Mouse (Mus musculus) MEL (cell line): ENCODE results near the gene Ascl2.

Source experiments
- BHLHE40 ChIP-seq: IDR thresholded peaks from 2 replicates; pipeline ENCODE4 v1.6.1; 2012; ENCODE audit warnings: low read depth, mild to moderate bottlenecking, inconsistent platforms, low read length, improper control_type of control experiment, borderline replicate concordance
- CTCF ChIP-seq, 3 experiments: IDR thresholded peaks in 2 of 3; conservative IDR thresholded peaks in 1 of 3; 2 replicates each; pipeline ENCODE4 v1.5.1; 2011 to 2012; ENCODE audit warnings: low read length in 3 of 3, low read depth in 2 of 3, mild to moderate bottlenecking in 2 of 3, improper control_type of control experiment in 1 of 3, inconsistent platforms in 1 of 3, mixed read lengths in 1 of 3, moderate library complexity in 1 of 3; ENCODE audit not compliant: control insufficient read depth in 1 of 3, insufficient read depth in 1 of 3, poor library complexity in 1 of 3, severe bottlenecking in 1 of 3
- GATA1 ChIP-seq: IDR thresholded peaks from 2 replicates; pipeline ENCODE4 v1.6.1; 2011; ENCODE audit warnings: low read depth, low read length, improper control_type of control experiment
- HCFC1 ChIP-seq: IDR thresholded peaks from 2 replicates; pipeline ENCODE4 v1.6.1; 2012; ENCODE audit warnings: low read depth, mild to moderate bottlenecking, inconsistent platforms, low read length, improper control_type of control experiment, moderate library complexity
- MEF2A ChIP-seq: IDR thresholded peaks from 2 replicates; pipeline ENCODE4 v1.6.1; 2014; ENCODE audit warnings: low read depth, mild to moderate bottlenecking, inconsistent platforms, low read length, improper control_type of control experiment; ENCODE audit not compliant: poor library complexity, insufficient replicate concordance, severe bottlenecking; ENCODE audit errors: extremely low read depth
- POLR2A ChIP-seq, 2 experiments: IDR thresholded peaks; 2 replicates each; pipeline ENCODE4 v1.6.1; 2011 to 2012; ENCODE audit warnings: low read length in 2 of 2, mild to moderate bottlenecking in 2 of 2, control low read depth in 1 of 2, improper control_type of control experiment in 1 of 2, low read depth in 1 of 2, moderate library complexity in 1 of 2; ENCODE audit not compliant: control insufficient read depth in 1 of 2, insufficient read depth in 1 of 2, poor library complexity in 1 of 2
- RAD21 ChIP-seq: IDR thresholded peaks from 2 replicates; pipeline ENCODE4 v1.6.1; 2011; ENCODE audit warnings: mild to moderate bottlenecking, low read depth, low read length, improper control_type of control experiment
- ZMIZ1 ChIP-seq: IDR thresholded peaks from 2 replicates; pipeline ENCODE4 v1.6.1; 2012; ENCODE audit warnings: low read depth, mild to moderate bottlenecking, inconsistent platforms, low read length, improper control_type of control experiment, moderate library complexity

- TF ChIP-seq CTCF (IDR thresholded peaks at IDR 0.05 in 2 of 3, conservative IDR thresholded peaks at IDR 0.05 in 1 of 3; ENCODE audit: control insufficient read depth in 1 of 3, insufficient read depth in 1 of 3, low read depth in 2 of 3, low read length in 3 of 3, poor library complexity in 1 of 3, severe bottlenecking in 1 of 3) (no peak), POLR2A (IDR thresholded peaks at IDR 0.05; ENCODE audit: control insufficient read depth in 1 of 2, insufficient read depth in 1 of 2, low read depth in 1 of 2, low read length in 2 of 2, poor library complexity in 1 of 2) (no peak), HCFC1 (no peak), RAD21 (no peak), ZMIZ1 (no peak), BHLHE40 (no peak), GATA1 (no peak), MEF2A (no peak)
These were observed 9.3 kb downstream of the Ascl2 start for GRCm38 (mm10) chr7:142959752-142960151.
